Mouse (Mus musculus) skeletal muscle tissue, adult 2 months (tissue): ENCODE results near the gene Gm44.
"Not testable (repeated sequence)": the region's sequence is repeated elsewhere in the genome, so short reads cannot be mapped to it uniquely, and the experiment has no call there.

Experiments used
- DNase-seq: peaks from one replicate; pipeline ENCODE4 v3.0.0-alpha.2; 2012; ENCODE audit warnings: low read depth, low spot score

Gene Gm44

DNA sequence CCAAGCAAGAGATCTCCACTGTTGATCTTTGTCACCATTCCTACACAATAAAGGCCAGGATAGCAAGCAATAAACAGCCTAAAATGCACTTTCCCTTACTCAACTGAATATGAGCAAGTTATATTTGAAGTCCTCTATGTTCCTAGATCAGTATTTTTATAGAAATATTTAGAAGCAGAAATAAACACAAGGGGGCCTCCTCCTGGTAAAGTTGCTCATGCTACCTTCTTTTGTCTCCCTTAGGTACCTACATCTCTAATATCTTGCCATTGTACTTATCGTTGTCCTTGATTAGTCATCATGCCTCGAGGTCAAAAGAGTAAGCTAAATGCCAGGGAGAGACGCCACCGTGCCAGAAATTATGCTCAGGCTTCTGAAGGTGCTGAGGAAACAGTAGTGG is at the start of gene Gm44:
Gm44 (plus strand) TSS at position 301 of the 400 bp plus-strand sequence.
- no peak for DNase-seq

DNA sequence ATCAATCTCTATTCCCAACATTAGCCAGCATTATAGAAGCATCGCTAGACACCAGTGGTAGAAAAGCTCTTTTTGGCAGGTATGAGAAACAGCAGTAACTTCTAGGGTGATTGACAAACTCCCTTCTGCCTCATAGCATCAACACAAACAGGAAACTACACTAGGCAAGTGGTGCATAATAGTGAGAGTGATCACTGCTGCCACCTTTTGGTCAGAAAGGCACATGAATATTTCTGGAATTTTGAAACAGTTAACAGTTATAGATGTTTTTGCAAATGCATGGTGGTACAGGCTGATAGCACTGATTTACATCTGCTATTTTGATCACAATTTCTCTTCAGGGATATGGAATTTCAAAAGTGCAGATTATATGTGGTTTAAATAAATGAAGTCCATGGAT is 36.0 kb downstream of the Gm44 start:
- no peak for DNase-seq

DNA sequence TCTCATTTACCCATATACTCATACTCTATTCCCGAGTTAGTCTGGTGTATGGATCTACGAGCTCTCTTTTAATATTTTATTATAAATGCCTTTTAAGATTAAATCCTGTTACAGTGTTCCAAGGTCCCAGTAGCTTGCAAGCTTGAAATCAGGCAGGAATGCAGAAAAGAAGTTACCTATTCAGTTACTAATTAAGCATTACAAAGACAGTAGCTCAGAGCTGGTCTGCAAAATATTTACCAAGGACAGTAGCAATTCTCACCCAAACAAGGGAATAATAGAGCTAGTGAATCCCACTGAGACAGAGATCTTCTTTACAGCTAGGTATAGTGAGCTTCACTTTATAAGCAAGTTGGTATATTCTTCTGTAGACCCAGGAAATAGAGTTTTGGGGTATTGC is 46.3 kb downstream of the Gm44 start:
- DNase-seq, result not testable (repeated sequence)
